Mouse (Mus musculus) Muller cell, postnatal 12 days (primary cell): ENCODE measurements around the gene Cab39l.
A peak's percentile ranks its signal among the peaks of the same experiment; 100 is the strongest.
"Not testable (repeated sequence)": the region's sequence is repeated elsewhere in the genome, so short reads cannot be mapped to it uniquely, and the experiment has no call there.

Experiments
- DNase-seq: peaks from one replicate; pipeline ENCODE4 v3.0.0-alpha.2; 2015; ENCODE audit errors: inconsistent ontology term

Cab39l gene

DNA sequence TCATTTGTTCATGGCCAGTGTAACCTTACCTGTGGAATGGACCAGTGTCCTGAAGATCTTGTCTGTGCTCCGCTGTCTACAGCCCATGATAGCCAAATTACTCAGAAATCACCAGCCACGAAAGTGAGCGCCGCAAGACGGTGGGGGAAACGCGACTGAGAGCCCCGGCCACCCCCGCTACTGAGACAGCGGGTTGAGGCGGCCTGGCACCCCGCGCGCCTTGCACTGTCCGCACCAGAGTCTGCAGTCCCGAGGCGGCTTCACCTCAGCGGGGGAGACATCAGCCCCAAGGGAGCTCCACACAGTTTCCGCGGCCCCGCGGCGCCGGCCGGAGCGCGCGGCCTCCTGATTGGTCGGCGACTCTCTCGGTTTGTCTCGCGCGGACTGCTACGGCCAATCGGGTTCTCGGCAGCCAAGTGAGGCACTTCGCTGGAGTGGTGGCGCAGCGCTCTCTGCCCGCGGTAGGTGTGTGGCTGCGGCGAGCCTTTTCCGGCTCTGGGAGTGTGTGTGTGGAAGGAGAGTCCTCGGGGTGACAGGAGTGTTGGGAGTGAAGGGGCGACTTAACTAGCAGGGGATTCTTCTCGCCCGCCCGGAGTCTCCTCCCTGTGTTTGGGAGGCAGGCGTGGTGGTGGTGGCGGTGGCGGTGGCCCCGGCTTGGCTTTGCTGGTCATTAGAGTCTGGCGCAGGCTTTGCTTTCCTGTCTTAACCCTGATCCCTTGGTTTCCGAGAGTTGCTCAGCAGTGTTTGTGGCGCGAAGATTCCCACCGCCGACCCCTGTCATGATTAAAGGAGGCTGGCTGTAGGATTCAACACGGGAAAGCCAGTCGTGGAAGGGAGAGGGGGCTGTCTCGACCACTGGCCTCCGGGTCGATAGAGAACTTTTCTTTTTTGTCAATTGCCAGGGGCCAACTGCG is at the start of gene Cab39l, which contains the start of gene Setdb2:
Gene Cab39l (plus strand): TSS at position 415 of the 914 bp plus-strand sequence.
Gene Setdb2 (minus strand): TSS at position 327 of the 914 bp plus-strand sequence.
- DNase-seq, result peak; percentile 98

DNA sequence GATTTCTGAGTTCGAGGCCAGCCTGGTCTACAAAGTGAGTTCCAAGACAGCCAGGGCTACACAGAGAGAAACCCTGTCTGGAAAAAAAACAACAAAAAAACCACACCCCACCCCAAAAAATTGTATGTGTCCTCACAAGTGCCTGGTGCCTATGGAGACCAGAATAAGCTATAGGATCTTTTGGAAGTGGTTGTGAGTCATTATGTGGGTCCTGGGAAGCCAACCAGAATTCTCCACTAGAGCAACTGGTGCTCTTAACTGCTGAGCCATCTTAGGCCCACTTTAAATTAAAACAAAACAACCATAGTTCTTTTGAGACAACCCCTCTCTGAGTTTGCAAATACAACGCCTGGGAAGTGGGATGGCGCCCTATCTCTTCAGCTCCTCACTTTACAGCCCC is 45.5 kb upstream of the Cab39l start, which contains the start of gene Phf11c:
Gene Phf11c (minus strand): TSS at position 101 of the 400 bp plus-strand sequence.
- DNase-seq, result no peak

DNA sequence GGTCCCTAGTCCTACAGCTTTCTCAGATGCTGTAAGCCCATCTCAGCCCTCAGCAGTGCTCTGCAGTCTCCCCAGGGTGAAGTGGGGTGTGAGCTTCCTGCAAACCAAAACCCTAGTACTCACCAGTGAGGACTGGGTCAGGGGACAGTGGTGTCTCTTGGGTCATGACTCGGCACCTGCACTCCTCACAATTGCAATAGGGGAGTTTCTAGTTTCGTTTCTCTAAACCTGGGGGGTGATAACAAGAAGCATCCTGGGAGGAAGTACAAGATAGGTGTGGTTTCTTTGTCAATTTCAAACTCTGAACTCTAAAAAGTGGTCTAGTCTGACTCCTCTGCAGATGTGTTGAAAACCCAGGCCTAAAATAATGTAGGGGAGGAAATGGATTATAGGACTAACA is 43.8 kb upstream of the Cab39l start:
- DNase-seq, result no peak

DNA sequence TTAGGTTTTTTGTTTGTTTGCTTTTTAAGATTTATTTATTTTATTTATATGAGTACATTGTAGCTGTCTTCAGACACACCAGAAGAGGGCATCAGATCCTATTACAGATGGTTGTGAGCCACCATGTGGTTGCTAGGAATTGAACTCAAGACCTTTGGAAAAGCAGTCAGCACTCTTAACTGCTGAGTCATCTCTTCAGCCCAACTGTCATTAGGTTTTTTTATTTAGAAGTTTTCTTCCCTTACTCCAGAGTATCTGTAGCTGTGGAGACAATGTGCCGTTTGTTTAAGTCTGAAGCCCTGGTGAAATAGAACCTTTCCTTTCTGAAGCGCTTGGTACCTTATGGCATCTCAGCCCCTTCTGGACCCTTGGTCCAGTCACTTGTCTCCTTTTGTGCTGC is 25.8 kb upstream of the Cab39l start:
- DNase-seq, result not testable (repeated sequence)

DNA sequence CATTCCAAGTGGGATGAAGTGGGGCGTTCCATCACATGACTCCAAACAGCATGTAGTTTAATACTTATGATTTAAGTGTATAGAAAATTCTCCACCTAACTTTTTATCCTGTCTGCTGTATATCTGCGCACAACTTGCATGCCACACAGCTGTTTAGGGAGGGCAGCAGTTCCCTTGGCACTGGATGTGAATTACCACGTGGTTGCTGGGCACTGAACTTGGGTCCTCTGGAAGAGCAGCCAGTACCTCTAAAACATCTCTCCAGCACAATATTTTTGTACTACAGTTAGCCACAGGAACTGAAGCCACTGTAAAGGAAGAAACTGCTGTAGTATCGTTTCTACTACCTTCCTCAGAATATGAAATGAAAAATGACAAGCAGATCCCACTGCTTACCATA is 22.6 kb upstream of the Cab39l start:
- no peak for DNase-seq

DNA sequence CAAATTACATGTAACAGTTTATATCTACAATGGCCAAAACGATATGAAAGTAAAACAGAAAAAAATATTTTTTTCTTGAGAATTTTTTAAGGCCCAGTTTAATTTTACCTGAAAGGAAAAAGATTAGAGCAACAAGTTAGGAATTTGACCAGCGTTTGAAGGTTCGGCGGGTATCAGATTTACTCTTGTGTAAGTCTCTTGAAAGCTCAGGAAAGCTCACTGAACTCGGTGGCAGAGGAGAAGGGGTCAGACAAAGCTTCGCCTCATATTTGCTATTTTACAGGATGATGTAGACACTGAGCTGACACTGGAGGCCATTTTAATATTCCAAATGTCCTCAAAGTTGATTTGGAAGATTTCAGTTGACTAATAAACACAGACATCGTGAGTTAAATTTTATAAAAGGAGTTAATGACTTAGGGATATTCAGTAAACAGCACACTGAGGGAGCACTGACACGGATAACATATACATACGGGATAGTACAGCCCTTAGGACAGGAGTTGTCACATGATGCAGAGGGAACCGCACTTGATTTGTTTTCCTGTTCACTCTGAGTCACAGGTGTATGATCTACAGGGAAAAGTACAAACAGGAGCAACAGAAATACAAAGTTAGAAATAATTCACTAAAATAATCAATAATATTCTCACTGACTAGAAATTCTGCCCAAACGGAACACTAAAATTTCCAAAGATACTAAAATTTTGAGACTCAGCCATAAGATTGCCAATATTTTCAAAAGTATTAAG is 17.7 kb upstream of the Cab39l start:
- no peak for DNase-seq

DNA sequence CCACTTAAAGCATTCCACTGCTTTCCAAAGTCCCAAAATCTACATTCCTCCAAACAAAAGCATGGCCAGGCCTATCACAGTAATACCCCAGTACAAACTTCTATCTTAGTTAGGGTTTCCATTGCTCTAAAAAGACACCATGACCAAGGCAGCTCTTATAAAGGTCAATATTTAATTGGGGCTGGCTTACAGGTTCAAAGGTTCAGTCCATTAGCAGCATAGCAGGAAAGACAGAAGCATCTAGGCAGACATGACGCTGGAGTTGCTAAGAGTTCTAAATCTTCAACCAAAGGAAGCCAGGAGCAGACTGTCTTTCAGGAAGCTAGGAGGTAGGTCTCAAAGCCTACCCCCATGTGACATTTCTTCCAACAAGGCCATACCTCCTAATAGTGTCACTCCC is 10.2 kb upstream of the Cab39l start:
- no peak for DNase-seq

DNA sequence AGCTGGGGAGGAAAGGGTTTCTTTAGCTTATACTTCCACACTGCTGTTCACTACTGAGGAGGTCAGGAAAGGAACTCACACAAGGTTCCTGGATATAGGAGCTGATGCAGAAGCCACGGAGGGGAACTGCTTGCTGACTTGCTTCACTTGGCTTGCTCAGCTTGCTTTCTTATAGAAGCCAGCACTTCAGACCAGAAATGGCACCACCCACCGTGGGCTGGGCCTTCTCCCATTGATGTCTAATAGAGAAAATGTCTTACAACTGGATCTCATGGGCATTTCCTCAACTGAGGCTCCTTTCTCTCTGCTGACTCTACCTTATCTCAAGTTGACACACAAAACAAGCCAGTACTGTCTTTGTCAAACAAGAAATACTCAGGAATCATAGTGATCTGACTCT is 6.9 kb upstream of the Cab39l start:
- DNase-seq, result no peak

DNA sequence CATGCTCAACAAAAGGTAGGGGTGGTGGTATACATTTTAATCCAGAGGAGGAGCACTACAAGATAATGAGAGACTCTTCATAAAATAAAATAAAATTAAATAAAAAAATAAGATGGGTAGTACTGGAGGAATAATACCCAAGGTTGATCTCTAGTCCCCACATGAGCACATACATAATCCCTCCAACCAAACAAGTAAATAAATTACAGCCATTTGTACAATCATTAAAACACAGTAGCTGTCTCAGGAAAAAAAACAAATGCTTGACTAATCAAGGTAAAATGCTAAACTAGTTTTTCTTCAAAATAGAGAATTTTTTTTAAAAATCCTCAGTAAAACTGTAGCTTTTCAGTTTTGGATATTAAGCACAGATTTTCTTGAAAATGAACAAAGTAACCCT is 5.6 kb upstream of the Cab39l start:
- no peak for DNase-seq

DNA sequence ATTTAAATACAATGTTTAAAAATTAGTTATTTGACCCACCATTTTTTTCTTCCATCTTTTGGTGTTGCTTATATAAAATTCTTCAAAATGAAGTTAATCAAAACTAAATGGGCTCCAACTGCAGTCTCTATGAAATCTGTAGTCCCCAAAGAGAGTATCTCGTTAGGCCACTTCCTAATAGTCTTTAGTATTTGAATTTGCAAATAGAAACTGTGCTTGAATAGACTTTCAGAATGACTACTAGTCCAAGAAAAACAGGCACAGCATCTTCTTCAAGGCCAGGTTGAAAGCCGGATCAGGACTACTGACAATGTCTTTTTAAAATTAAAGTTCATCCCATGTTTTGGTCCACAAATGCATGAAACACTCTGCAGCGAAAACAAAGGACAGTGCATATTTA is 3.4 kb upstream of the Cab39l start:
- no peak for DNase-seq

DNA sequence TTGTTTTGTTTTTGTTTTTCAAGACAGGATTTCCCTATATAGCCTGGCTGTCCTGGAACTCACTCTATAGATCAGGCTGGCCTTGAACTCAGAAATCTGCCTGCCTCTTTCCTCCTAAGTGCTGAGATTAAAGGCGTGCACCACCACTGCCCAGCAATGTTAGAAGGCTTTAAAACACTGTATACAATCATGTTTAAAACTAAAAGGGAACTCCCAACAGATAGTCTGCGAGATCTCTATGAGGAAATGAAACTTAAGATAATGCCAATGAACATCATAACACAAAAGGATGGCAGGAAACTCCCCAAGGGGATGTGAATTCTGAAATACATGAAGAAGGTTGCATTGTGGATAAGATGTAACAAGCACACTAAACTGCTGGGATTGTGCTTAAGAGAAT is 2.3 kb upstream of the Cab39l start:
- no peak for DNase-seq

DNA sequence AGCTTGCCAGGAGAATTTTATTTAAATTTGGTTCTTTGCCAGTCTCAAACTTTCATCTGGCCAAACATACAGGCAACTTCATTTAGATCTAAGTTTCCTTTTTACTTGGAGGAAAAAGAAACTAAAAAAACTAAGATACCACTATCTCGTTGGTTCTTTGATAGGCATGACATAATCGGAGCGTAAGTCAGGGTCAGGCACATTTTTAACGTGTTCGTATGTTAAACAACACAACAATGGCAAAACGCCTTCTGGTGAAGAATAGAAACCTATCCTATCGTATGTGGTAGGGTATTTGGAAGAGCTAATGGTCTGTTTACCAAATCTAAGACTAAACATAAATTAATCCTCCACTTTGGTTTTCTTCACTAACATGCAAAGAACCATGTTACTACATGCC is 733 bp upstream of the Cab39l start:
- no peak for DNase-seq

DNA sequence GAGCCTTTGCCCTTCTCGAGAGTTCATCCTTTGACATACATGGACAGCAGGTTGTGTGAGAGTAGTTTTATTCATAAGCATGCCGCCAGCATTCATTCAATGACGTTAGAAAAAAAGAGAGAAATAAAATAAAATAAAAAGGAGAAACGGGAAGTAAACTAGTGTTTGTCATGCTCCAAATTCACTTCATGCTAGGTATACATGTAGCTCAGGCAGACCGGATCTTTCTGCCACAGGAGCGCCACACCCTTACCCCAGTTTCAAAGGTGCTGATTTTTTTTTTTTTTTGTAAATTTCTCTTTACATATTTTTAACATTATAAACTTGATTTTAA is 667 bp downstream of the Cab39l start:
- no peak for DNase-seq

DNA sequence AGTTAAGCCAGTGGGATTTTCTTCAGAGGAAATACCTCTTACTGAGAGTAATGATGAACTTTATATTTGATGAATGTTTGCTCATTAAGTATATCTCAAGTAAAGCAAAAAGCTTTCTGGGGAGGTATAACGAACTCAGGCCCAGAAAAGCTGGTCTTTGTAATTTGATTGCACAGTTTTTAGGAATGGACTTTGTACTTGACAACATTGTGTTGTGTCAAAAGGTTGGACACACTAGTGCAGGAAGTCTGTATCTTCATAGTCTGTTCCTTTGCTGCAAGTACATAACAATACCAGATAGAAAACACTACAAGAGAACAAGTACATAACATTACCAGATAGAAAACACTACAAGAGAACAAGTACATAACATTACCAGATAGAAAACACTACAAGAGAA is 4.6 kb downstream of the Cab39l start:
- no peak for DNase-seq

DNA sequence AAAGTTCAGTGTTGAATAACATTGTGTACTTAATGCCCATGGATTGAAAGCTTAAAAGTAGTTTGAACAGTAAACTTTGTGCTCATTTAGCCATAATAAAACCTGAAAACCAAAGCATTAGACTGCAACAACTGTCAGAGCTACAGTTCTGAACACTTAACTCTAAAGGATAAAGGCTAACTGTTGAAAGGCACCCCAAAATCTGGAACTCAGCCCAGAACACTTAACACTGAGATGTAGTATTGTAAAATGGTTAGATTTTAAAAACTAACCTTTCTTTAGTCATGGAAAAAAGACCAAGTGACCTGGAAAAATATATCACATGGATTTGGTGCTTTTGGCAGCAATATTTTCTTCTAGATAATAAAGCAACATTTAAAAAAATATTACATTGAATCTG is 7.2 kb downstream of the Cab39l start:
- DNase-seq, result no peak

DNA sequence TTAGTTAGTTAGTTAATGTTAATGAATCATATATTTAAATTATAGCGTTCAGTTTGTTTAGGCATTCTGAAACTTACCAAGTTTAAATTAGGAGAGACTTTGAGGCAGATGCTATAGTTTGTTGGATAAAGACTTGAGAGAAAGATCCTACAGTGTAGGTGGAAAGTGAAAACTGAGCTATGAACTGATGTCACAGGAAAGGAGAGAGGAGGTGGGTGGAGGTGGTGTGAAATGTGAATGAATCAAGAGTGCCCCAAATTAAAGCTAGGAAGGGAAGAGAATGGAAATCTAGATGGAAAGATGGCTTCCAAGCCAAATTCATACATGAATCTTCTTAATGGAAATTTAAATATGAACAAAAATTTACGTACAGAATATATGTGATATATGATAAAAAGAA is 25.7 kb downstream of the Cab39l start:
- no peak for DNase-seq

DNA sequence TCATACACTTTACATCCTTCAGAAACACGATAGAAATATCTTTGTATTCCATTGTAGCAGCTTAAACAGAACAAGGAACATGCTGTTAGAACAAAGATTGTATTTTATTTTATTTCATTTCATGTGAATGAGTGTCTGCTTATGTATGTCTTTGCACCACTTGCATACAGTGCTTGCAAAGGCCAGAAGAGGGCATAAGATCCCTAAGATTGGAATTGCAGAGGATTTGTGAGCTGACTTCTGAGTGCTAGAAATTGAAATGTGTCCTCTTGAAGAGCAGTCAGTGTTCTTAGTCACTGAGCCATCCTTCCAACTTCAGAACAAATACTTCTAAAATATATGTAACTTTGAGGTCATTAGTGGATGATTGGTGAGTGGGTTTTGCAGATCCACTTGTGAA is 27.0 kb downstream of the Cab39l start:
- DNase-seq, result no peak

DNA sequence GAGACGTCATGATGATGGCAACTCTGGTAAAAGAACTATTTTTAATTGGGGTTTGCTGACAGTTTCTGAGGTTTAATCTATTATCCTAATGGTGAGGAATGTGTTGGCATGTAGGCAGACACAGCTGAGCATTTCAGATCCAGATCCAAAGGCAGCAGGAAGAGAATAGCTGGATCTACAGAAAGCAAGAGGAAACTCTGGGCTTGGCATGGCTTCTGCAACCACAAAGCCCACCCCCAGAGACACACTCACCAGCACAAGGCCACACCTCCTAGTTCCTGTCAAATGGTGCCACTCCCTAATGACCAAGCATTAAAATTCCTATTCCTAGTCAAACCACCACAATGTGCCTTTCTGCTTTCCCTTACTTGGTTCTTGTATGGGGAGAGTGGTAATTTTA is 30.0 kb downstream of the Cab39l start:
- DNase-seq, result peak; percentile 91

DNA sequence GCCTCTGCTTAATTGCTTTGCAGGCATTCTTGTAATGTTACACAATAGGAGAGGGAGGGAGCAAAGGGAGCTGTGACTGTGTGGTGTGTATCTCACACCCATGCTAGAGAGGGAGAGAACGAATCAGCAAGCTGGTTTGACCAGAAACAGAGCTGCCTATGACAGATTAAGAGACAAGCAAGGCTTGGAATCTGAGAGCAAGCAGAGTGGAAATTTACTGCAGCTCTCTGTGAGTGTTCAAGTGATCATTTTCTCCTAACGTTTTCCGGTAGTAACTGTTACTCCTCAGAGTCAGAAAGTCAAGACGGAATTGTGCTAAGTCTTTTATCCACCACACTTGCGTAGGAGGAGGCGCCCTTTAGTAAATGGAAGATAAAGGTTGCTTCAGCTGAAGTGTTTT is 37.9 kb downstream of the Cab39l start:
- DNase-seq, result peak; percentile 78

DNA sequence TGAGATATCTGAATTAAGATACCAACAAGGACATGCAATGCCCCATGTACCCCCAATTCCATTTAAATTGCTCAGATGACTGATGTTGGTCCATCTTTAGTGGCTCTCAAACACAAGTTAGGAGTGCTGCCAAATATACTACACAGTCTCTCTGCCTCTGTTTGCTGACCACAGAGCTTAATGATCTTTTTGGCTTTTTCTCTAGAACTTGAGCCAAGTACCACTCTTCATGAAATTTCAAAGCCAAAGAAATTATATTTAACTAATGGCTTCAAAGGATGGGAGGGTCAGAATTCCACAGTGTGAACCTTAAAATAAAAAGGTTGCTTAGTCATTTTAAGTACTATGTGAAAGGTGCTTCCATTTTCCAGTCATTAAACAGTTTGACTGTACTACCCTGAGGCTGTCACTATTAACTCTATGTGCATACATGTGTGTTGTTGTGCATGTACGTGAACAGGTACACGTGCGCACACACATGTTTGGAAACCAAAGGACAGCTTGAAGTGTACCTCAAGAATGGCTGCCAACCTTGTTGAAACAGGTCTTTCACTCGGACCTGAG is 44.6 kb downstream of the Cab39l start:
- no peak for DNase-seq

DNA sequence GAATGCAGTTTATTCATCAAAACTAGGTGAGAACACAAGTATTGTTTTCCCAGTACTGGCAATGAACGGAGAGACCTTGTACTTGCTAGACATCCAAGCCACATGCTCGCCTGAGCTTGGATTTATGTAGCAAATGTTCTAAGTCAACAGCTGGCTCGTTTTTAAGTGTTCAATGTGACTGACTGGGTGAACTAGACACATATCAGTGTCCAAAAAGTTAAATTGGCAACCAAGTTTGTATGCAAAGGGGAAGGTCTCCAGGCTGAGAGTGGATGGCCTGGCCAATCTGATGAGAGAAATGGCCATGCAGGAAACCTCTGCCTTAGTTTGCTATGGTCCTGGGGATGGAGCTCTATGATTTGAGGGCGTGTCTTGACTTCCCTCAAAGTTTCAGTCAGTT is 51.6 kb downstream of the Cab39l start:
- no peak for DNase-seq

DNA sequence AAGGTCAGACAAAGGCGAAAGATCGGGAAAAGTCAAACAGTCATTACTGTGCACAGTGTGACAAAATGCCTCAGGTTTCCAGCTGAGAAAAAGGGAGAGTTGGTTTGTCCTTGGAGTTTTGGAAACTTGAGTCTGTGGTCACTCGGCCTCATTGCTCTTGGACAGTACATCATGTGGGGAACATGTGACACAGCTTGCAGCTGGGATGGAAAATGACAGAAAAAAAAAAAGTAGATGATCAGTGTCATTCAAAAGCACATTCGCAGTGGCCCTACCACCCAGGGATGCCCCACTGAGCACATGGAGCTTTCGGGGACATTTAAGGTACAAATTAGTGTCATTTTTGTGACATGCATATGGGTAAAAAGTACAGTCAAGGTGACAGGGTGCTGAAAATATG is 57.2 kb downstream of the Cab39l start:
- DNase-seq, result no peak

DNA sequence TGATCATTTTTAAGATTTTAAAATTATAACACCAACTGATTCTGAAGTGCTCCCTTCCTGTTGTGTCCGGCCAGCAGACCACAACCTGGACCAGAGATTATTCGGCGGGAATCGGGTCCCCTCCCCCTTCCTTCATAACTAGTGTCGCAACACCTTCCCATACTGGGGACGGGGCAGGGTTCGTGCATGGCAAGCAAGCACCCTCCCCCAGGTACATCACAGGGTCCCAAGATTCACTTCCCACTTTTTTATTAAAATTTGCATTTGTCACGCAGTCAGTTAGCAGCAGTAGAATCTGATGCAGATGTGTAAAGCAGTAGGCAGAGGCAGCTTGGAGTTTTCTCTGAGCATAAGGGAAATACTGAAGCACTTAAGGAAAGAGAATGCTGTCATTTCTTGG is 64.1 kb downstream of the Cab39l start:
- no peak for DNase-seq
